Mouse (Mus musculus): ENCODE results near the gene Gm45021.
"Not testable (repeated sequence)": the region's sequence is repeated elsewhere in the genome, so short reads cannot be mapped to it uniquely, and the experiment has no call there.

The Gm45021 gene

DNA sequence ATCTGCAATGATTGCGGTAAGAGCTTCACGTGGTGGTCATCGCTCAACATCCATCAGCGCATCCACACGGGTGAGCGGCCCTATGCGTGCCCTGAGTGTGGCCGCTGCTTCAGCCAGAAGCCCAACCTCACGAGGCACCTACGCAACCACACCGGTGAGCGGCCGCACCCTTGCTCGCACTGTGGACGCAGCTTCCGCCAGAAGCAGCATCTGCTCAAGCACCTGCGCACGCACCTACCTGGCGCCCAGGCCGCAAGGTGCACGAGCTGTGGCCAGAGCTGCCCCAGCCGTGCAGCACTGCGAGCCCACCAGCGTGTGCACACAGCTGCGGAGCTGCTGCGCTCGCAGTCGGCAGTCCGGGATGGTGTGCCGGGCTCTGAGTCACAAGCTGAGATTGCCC, 30.6 kb downstream of the Gm45021 start:
- no peak for DNase-seq

DNA sequence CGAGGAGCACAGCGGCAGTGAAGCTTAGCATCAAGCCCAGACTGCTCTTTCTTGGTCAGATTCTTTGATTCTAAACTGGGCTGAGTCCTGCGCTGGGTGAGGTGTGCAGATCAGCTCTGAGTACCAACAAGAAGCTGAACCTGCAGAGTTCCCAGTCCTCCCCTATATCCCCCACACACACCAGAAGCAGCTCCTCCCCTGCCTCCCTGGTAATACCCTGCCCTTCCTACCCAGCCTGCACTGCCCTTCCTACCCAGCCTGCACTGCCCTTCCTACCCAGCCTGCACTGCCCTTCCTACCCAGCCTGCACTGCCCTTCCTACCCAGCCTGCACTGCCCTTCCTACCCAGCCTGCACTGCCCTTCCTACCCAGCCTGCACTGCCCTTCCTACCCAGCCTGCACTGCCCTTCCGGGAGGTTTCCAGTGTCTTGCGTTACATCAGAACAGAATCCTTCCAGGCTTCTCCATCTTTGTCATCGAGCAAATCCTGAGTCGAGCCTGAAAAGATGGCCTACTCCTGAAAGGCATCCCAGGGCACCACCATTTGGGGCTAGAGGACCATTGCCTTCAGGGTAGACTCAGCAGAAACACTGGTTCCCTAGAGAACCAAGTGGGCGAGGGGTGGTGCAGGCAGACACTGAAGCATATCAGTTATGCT, 32.9 kb downstream of the Gm45021 start:
- not testable (repeated sequence) for DNase-seq

DNA sequence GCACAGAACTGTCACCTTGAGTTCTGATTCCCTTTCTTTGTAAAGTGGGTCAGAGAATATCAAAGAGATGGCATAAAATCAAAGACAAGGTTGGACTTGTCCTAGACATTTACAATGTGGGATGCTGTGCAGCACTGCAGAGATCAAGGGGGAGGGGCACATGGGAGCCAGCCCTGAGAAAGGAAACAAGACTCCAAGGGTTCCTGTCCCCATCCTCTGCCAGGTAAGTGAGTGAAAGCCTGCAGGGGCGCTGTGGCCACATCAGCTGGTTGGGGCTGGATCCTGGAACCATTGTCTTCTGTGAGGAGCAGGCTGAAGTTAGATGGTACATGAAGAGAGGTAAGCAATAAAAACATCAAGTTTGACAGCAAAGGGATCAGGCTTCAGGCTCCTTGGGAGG, 34.0 kb downstream of the Gm45021 start:
- DNase-seq = no peak

GRCm38 (mm10) chr6:48626464-48626863, 37.1 kb downstream of the Gm45021 start, which contains the start of gene AI854703:
Gene AI854703, plus strand, starts transcription at chr6:48626764.
- no peak for DNase-seq

DNA sequence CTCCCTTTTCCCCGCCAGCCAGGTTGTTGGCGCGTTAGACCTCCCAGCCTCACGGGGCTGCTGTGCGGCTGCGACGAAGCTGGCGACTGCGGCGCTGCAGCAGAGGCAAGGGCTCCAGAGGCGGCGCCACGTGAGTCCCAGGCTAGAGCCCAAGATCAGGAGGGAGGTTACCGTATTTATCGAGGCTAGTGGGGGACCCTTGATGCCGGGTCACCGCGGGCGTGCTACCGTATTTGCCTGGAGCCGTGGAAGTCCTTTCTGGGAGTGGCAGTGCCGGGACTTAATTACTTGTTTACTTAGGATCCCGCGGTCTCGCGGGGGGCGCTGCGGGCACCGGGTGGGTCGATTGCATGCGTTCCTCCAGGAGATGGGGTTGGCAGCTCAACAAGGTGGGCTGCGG, 37.6 kb downstream of the Gm45021 start:
- peak; percentile 89 for DNase-seq

- peak; percentile 78 for DNase-seq
Observed at GRCm38 (mm10) chr6:48627511-48627924, 38.1 kb downstream of the Gm45021 start.

DNA sequence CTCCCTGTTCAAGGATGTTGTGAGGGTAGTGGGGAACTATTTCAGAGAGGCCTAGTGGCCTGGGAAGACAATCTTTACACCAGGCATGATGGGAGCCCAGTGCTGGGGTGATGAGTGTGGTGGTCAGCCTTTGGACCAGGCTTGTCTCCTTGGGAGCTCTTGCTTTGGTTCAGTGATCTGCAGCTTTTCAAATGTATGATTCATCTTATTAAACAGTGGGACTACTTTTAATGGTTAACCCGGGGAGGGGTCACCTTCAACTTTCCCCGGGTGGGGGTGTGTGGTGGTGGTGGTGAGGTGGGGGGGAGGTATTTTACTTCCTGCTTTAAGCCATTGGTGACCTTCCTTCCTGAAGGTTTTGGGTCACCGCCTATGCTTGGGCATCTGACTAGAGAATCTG, 39.0 kb downstream of the Gm45021 start:
- peak; percentile 94 for DNase-seq

GRCm38 (mm10) chr6:48628808-48629660, 39.6 kb downstream of the Gm45021 start:
- no peak for DNase-seq

GRCm38 (mm10) chr6:48629661-48630034, 40.2 kb downstream of the Gm45021 start:
- DNase-seq = peak; percentile 79

GRCm38 (mm10) chr6:48630831-48631230, 41.4 kb downstream of the Gm45021 start:
- DNase-seq = no peak

GRCm38 (mm10) chr6:48635105-48635504, 45.7 kb downstream of the Gm45021 start:
- no peak for DNase-seq

DNA sequence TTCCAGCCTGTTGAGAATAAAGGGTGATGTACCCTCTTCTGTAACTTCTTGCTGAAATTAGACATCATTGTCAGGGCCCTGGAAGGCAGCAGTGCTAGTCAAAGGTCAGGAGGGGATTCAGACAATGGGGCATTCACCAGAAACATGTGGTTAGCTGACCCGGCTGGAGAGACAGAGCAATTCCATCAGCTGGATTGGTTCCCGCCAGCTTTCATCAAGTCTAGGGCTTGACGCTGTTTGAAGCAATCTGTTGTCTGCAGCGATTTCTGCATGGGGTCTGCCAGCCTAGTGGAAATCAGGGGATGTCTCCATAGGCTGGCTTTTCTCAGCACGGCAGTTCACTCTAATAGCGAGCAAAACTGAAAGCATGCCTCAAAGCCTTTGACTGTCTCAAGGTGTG, 47.1 kb downstream of the Gm45021 start:
- DNase-seq = no peak

- no peak for DNase-seq
Observed at GRCm38 (mm10) chr6:48637811-48638500, 48.5 kb downstream of the Gm45021 start.

DNA sequence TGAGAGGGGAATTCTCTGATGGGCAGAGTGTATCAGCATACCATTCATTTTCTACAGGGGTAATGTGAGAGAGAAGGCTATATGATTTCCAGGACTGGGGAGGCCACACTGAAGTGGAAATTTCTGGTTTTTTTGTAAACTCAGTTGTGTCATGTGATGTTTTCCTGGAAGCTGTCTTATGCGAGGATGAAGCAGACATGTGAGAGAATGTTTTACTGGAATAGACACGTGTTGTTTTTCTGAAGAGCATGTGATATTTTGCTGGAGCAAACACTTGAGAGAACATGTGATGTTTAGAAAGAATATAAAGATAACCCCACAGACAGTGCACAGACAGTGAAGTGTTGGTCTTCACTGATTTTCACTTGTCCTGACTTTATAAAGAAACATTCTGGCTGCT, 49.1 kb downstream of the Gm45021 start:
- peak; percentile 72 for DNase-seq

DNA sequence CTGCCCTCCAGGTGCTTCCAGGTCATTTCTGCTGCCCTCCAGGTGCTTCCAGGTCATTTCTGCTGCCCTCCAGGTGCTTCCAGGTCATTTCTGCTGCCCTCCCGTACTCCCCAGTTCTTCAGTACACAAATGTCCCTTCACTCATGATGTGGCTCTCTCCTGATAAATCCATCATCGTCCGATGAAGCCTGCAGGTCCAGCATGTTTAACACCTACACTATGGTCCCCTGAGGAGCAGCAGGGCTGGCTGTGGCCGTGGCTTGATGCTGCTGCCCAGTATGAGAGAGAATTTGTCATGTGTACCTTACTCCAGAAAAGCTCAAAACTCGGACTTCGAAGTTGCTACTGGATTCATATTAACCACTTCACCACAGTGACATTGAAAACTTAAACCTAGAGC, 52.0 kb downstream of the Gm45021 start:
- no peak for DNase-seq

DNA sequence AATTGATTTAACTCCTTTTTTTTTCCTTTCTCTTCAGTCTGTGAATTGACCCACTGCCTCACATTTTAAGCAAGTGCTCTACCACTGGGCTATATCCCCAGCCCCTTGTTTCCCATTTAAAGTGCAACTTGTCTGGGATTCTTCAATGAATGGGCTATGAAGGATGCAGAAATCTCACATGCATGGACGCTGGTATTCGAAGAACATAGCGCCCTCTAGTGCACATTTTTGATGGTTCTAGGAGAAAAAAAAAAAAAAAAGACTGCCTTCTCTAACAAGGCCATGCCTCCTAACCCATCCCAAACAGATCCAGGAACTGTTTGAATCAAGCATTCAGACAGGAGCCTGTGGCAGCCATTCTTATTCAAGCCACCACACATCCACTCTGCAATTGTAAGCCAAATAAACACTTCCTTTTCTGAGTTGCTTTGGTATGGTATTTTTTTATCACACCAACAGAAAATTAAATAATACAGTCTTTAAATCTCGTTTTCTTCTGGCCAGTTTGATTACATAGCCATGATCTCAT, 53.4 kb downstream of the Gm45021 start:
- DNase-seq = peak; percentile 73

GRCm38 (mm10) chr6:48645660-48646308, 56.4 kb downstream of the Gm45021 start:
- peak; percentile 85 for DNase-seq

- DNase-seq = no peak
Observed at GRCm38 (mm10) chr6:48646309-48646690, 56.9 kb downstream of the Gm45021 start.

GRCm38 (mm10) chr6:48646995-48647394, 57.6 kb downstream of the Gm45021 start, which contains the start of gene Gimap8:
Gene Gimap8, plus strand, starts transcription at chr6:48647234.
- peak; percentile 83 for DNase-seq

- no peak for DNase-seq
Observed at GRCm38 (mm10) chr6:48647611-48648010, 58.2 kb downstream of the Gm45021 start.

DNA sequence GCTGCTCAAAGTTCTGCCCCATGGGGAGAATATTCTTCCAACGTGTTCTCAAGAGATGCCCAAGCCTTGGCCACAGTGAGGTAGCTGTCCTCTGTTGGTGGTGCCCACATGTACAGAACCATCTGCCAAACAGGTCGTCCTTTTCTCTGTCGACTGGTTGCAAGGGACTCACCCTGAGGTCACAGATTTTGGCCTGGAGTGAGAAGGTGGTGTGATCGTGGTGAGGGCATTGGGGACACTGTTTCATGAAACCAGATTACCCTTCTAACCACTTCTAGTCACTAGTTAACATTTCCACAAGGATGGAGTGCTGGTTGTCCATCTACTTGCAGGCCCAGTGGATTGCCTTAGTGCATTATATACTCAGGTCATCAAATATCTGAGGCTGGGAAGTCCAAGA, 59.4 kb downstream of the Gm45021 start:
- peak; percentile 75 for DNase-seq

- no peak for DNase-seq
Observed at GRCm38 (mm10) chr6:48650041-48650440, 60.6 kb downstream of the Gm45021 start.

- no peak for DNase-seq
Observed at GRCm38 (mm10) chr6:48658721-48659120, 69.3 kb downstream of the Gm45021 start.
